ENCODE assay signal across 8 mouse cellular contexts in genomic region chr7:126791851-126792720, GRCm38 (mm10). TPM values are rescaled to one million over a fixed set of nuclear protein-coding genes. Genes with fewer than 3 reads are reported as not detected.
DNase-seq lines count a peak whose midpoint lies in the region; ATAC-seq lines count a peak whose summit lies in the region.

TSS of gene Ppp4c (minus strand) at chr7:126792496.

- H3K4me1 ChIP-seq in hindbrain, embryonic 16.5 days (ENCODE audit: control insufficient read depth, insufficient read depth, low read depth, low read length), result peaks cover 32% of the 10 kb centered on the region

- H3K79me2 ChIP-seq in macrophage (ENCODE audit: inconsistent target), result peaks cover 55% of the 10 kb centered on the region

- peak; percentile 93 for ATAC-seq in hindbrain, embryonic 16.5 days

- H3K27me3 ChIP-seq in hindbrain, embryonic 16.5 days (replicated peaks; ENCODE audit: control insufficient read depth, insufficient read depth, low read length), result no peaks in the 10 kb centered on the region

- peaks cover 36% of the 10 kb centered on the region for H3K36me3 ChIP-seq in hindbrain, embryonic 16.5 days (ENCODE audit: control insufficient read depth, insufficient read depth, low read length)
- H3K36me3 ChIP-seq in macrophage (ENCODE audit: inconsistent target), result peaks cover 56% of the 10 kb centered on the region

- H3K27ac ChIP-seq in hindbrain, embryonic 16.5 days (ENCODE audit: low read depth, low read length), result peak within 1 kb of the TSS; percentile 93
- H3K27ac ChIP-seq in macrophage, result peak within 1 kb of the TSS; percentile 61

- peak; percentile 98 for DNase-seq in T-cell, adult 2 months (ENCODE audit: low spot score)
- DNase-seq in cerebellum, postnatal 36 days, result peak; percentile 94 to 97
- DNase-seq in gastrocnemius, adult 18-20 months (ENCODE audit: low spot score), result peak; percentile 97
- DNase-seq in left cerebral cortex, adult 18-20 months (ENCODE audit: low spot score in 2 of 2), result peak; percentile 98
- peak; percentile 98 for DNase-seq in right cerebral cortex, adult 18-20 months
- peak; percentile 93 for DNase-seq in urinary bladder, postnatal 10 days (ENCODE audit: low spot score)

- H3K9me3 ChIP-seq in hindbrain, embryonic 16.5 days (ENCODE audit: control insufficient read depth, low read length), result no peaks in the 10 kb centered on the region

- under 1% methylated on average over 69 of the region's 83 CpGs for WGBS in hindbrain, embryonic 16.5 days
- WGBS in macrophage (ENCODE audit: missing documents), result 2% methylated on average over 54 of the region's 83 CpGs

- H3K4me2 ChIP-seq in hindbrain, embryonic 16.5 days (ENCODE audit: low read length), result peak within 1 kb of the TSS; percentile 83

- peak within 1 kb of the TSS; percentile 87 for H3K9ac ChIP-seq in hindbrain, embryonic 16.5 days (ENCODE audit: low read depth, low read length)

- H3K4me3 ChIP-seq in hindbrain, embryonic 16.5 days (ENCODE audit: low read length), result peak within 1 kb of the TSS; percentile 89
- H3K4me3 ChIP-seq in macrophage (ENCODE audit: inconsistent target), result peak within 1 kb of the TSS; percentile 62

RNA-seq across cellular contexts. Expression of gene Ppp4c, which starts in this region (rescaled TPM):
- 10 to 100 TPM; 20.5 TPM for total RNA-seq in gastrocnemius, adult 18-20 months (2021)
- 157 and 165 TPM in 2 replicates for polyA plus RNA-seq in hindbrain, embryonic 16.5 days (2015; fragmentation: Nextera tagmentation; extraction: Ambion mirVana)
- total RNA-seq in left cerebral cortex, adult 18-20 months (2021), result 10 to 100 TPM; 48.3 to 48.5 TPM
- total RNA-seq in macrophage (2018; cell fraction: chromatin; rRNA removed), result 100 to 1,000 TPM; 229 to 414 (median 301) TPM
- 100 to 1,000 TPM; 114 to 160 (median 137) TPM for total RNA-seq in macrophage (2018; cell fraction: cytosol; rRNA removed)
- 100 to 1,000 TPM; 130 to 231 (median 195) TPM for total RNA-seq in macrophage (2018; cell fraction: nucleus; rRNA removed)
- polyA plus RNA-seq in macrophage (2018), result 62.0 to 139 TPM (median 129 TPM) in 3 replicates

Comparison
In these comparisons a context has a peak if more than half of its experiments do, and no peak if none do; other contexts are left out.
1. Peak in every context shown above with its lines: DNase-seq, ATAC-seq, H3K4me3 ChIP-seq and H3K27ac ChIP-seq.